Comparison of ENCODE assay signal across 12 mouse cellular contexts in genomic region chr3:157115105-157115760, GRCm38 (mm10).
DNase-seq lines count a peak whose midpoint lies in the region; ATAC-seq and TF ChIP-seq lines count a peak whose summit lies in the region.
"Had no signal": no experiment of that assay in that cellular context is flagged by ENCODE, and none has a peak within 500 bp of the region (broad histone marks: within the 10 kb centered on the region; RNA-seq: fewer than 3 reads in every experiment).

No protein-coding gene starts in this region.

- no peak overlapping the region for H3K4me2 ChIP-seq in heart, embryonic 15.5 days
- H3K4me2 ChIP-seq in embryonic facial prominence, embryonic 13.5 days: no peak overlapping the region

- H3K27me3 ChIP-seq in heart, embryonic 15.5 days: no peaks in the 10 kb centered on the region
- no peaks in the 10 kb centered on the region for H3K27me3 ChIP-seq in embryonic facial prominence, embryonic 13.5 days
- H3K27me3 ChIP-seq: CH12.LX had no signal

- peak overlapping the region; percentile 47 for H3K27ac ChIP-seq in heart, embryonic 15.5 days
- H3K27ac ChIP-seq in embryonic facial prominence, embryonic 13.5 days: no peak overlapping the region

- no peaks in the 10 kb centered on the region for H3K36me3 ChIP-seq in heart, embryonic 15.5 days
- no peaks in the 10 kb centered on the region for H3K36me3 ChIP-seq in embryonic facial prominence, embryonic 13.5 days

- no peaks in the 10 kb centered on the region for H3K9me3 ChIP-seq in heart, embryonic 15.5 days (replicated peaks)
- H3K9me3 ChIP-seq in embryonic facial prominence, embryonic 13.5 days: no peaks in the 10 kb centered on the region

- TF ChIP-seq POLR2A in brain, embryonic 14.5 days (IDR thresholded peaks at IDR 0.05; ENCODE audit: borderline replicate concordance, extremely low read depth, insufficient read depth, insufficient read length, poor library complexity, severe bottlenecking): no peak

- no peak overlapping the region for H3K4me3 ChIP-seq in heart, embryonic 15.5 days
- H3K4me3 ChIP-seq in embryonic facial prominence, embryonic 13.5 days: no peak overlapping the region

- peak; percentile 55; the same call in 1 of the 2 replicates for ATAC-seq in heart, embryonic 15.5 days (replicated peaks; ENCODE audit: insufficient number of reproducible peaks, insufficient read depth, low FRiP score, low read depth)
- ATAC-seq in embryonic facial prominence, embryonic 13.5 days (ENCODE audit: insufficient number of reproducible peaks, insufficient read depth, low FRiP score, low TSS enrichment, low read depth): peak; percentile 59; the same call in 1 of the 2 replicates
- no peak for ATAC-seq in CD4-positive, CD25-positive, alpha-beta regulatory T cell, adult 4 months

- no peak for DNase-seq in heart, postnatal 10 days
- peak; percentile 83 for DNase-seq in brain, embryonic 14.5 days (ENCODE audit: low read depth)
- peak; percentile 28 to 52 for DNase-seq in layer of hippocampus, postnatal 14 days (ENCODE audit: low spot score in 2 of 2)
- DNase-seq in urinary bladder, postnatal 36 days (ENCODE audit: low spot score in 2 of 2): no peak
- DNase-seq in adrenal gland, postnatal 25 days: no peak
- DNase-seq: adrenal gland, adult 2 months; kidney, postnatal 36 days; lung, postnatal 14 days had no signal

- intact Hi-C loops in heart, postnatal 10 days (cut with DNase I): no loop called here

- no peak for TF ChIP-seq CTCF in brain, embryonic 14.5 days (IDR thresholded peaks at IDR 0.05; ENCODE audit: borderline replicate concordance, extremely low read depth, insufficient read depth, insufficient read length)

- 22% methylated on average over 5 of the region's 5 CpGs for WGBS in heart, embryonic 15.5 days
- WGBS in embryonic facial prominence, embryonic 13.5 days: 37% methylated on average over 5 of the region's 5 CpGs

- no peak overlapping the region for H3K9ac ChIP-seq in heart, embryonic 15.5 days
- H3K9ac ChIP-seq in embryonic facial prominence, embryonic 13.5 days: no peak overlapping the region

- peaks cover 14% of the 10 kb centered on the region for H3K4me1 ChIP-seq in heart, embryonic 15.5 days (replicated peaks)
- peaks cover 5% of the 10 kb centered on the region; the same call in 1 of the 2 replicates for H3K4me1 ChIP-seq in embryonic facial prominence, embryonic 13.5 days

Comparison
In these comparisons a context has a peak if more than half of its experiments do, and no peak if none do; other contexts are left out.
1. DNase-seq: peak in brain, embryonic 14.5 days (single experiment) and layer of hippocampus, postnatal 14 days (2 of 2); none in heart, postnatal 10 days (0 of 2), urinary bladder, postnatal 36 days (0 of 2) and adrenal gland, postnatal 25 days (single experiment).